Mouse (Mus musculus): ENCODE measurements at regions not wholly inside any gene's neighbourhood (a gene's known extent, or its start where the extent isn't known, plus 50 kb on each side); places are given as distances from the start of the nearest gene placed in this dataset.
A peak's percentile ranks its signal among the peaks of the same experiment; 100 is the strongest.

- DNase-seq: no peak
Measured at GRCm38 (mm10) chr3:45198994-45199589, 179.1 kb upstream of the Pcdh10 start.

- DNase-seq: no peak
Measured at GRCm38 (mm10) chr3:45204392-45205043, 173.7 kb upstream of the Pcdh10 start.

GRCm38 (mm10) chr3:45231641-45232433 is 146.4 kb upstream of the Pcdh10 start:
- peak; percentile 6 to 21 for DNase-seq

- no peak for DNase-seq
Measured at GRCm38 (mm10) chr3:45238457-45238856, 139.7 kb upstream of the Pcdh10 start.

- no peak for DNase-seq
Measured at GRCm38 (mm10) chr3:45245456-45245855, 132.7 kb upstream of the Pcdh10 start.

- no peak for DNase-seq
Measured at GRCm38 (mm10) chr3:45246601-45247000, 131.6 kb upstream of the Pcdh10 start.

- no peak for DNase-seq
Measured at GRCm38 (mm10) chr3:45276783-45277182, 101.4 kb upstream of the Pcdh10 start.

GRCm38 (mm10) chr3:45297242-45297853 is 80.8 kb upstream of the Pcdh10 start:
- peak; percentile 71 for DNase-seq

- DNase-seq: peak in 1 of 2 experiments; percentile 4
Measured at GRCm38 (mm10) chr3:45319257-45319656, 58.9 kb upstream of the Pcdh10 start.
